Mouse (Mus musculus) Muller cell, postnatal 12 days (primary cell): ENCODE results near the gene Josd2.

Source experiments
- DNase-seq: peaks from one replicate; pipeline ENCODE4 v3.0.0-alpha.2; 2015; ENCODE audit errors: inconsistent ontology term

The Josd2 gene

DNA sequence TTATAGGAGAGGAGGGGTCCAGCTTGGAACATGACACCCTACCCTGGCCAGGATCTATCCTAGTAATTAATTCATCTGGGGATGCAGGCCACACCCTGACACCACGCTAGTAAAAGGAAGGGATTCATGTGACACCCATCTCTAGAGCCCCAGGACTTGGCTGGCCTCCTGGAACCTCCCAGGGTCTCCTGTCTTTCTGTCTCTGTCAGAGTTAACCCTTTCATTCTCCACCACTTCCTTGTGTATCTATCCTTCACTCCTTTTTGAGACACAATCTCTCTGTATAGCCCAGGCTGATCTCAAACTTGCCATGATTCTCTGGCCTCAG lies 4.7 kb downstream of the Josd2 start:
- DNase-seq, result no peak

DNA sequence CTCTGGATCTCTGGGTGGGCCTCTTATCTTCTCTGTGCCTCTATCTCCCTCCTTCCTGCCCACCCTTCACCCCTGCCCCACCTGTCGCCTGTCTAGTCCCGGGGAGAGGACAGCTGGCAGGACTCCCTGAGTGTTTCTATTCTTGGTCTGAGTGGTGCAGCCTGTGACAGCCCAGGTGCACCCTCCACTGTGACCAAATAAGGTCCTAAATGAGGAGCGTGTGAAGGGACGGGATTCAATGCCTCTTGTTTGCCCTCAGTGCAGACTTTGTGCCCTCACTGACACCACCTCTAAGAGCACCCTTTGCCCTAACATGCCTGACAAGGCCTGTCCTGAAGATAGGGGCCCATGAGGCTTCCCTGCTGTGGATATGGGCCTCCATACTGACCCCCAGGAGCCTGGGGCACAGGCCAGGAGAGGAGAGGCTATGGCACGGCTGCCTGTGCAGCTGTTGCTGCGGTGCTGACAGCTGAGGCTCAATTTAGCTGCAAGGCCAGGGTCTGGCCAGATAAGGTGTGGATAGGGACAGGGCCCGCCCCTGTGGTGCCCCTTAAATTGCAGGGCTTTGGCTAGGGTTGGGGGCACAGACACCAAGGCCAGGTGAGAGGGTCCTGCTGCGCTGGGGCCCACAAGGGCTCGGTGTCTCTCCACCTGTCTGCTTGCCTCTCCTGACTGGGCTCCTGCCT lies 5.3 kb downstream of the Josd2 start:
- no peak for DNase-seq

DNA sequence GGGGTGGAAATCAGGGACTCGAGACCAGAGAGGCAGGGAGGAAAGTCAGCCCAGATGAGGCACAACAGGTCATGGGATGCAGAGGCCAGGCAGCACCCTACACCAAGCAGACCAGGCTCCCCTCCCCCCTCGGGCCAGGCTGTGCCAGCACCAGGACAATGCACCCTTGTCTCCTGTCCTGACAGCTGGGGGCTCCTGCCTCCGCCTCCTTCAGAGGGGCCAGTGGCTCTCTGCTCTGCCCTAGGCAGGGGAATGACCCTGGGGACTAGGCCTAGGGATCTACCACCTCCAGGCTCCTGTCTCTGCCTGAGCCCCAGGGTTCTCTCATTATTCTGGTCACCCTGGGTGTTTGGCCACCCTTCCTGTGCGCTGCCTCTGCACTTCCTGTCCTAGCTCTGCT lies 6.6 kb downstream of the Josd2 start:
- peak; percentile 90 for DNase-seq

DNA sequence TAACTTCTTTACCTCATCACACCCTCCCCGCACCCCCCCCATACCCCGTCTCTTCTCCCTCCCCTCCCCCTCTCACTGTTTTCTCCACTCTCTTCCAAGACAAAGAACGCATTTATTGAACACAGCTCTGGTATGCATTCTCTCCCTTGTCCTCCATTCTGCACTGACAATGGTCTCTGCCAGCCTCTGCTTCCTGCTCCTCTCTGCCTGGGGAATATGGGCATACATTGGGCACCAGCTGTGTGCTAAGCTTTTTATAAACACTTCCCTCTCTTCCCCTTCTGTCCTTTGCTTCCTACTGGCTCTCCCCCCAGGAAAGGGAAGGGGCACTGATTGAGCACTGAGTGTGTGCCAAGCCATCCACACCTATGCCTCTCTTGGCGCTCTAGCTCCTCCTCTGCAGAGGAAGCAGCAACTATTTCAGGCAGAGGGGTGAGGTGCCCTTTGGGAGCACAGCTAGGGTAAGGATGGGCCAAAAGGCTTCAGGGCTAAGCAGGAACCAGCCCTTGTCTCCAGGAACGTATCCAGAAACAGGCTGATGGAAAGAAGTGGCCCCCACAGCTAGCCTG lies 7.3 kb downstream of the Josd2 start:
- DNase-seq, result peak; percentile 26

DNA sequence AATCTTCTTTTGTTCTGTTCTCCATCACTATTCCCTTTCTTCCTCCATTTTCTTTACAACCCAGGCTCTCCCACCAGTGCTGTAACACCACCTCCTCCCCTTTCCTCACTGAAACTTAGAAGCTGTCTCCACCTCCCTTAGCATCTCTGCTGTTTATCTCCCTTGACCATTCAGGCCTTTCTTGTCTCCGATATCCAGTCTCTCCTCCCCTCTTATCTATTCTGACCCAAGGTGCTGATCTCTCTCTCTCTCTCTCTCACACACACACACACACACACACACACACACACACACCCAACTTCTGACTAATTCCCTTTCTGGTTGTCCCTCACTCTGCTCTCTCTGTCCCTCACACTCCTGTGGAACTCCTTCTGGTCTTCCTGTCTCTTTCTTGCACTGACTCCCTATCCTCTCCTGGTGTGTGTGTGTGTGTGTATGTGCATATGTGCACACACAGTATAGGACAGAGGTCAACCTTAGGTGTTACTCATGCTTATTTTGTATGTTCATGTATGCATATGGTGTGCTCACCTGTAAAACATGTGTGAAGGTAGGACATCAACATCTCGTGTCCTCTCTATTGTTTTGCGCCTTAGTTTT lies 15.2 kb downstream of the Josd2 start:
- DNase-seq, result no peak

DNA sequence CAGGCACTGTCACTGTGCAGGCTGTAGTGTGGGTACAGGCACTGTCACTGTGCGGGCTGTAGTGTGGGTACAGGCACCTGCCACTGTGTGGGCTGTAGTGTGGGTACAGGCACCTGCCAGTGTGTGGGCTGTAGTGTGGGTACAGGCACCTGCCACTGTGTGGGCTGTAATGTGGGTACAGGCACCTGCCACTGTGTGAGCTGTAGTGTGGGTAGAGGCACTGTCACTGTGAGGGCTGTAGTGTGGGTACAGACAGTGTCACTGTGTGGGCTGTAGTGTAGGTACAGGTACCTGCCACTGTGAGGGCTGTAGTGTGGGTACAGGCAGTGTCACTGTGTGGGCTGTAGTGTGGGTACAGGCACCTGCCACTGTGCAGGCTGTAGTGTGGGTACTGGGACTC lies 16.3 kb downstream of the Josd2 start:
- DNase-seq, result no peak

DNA sequence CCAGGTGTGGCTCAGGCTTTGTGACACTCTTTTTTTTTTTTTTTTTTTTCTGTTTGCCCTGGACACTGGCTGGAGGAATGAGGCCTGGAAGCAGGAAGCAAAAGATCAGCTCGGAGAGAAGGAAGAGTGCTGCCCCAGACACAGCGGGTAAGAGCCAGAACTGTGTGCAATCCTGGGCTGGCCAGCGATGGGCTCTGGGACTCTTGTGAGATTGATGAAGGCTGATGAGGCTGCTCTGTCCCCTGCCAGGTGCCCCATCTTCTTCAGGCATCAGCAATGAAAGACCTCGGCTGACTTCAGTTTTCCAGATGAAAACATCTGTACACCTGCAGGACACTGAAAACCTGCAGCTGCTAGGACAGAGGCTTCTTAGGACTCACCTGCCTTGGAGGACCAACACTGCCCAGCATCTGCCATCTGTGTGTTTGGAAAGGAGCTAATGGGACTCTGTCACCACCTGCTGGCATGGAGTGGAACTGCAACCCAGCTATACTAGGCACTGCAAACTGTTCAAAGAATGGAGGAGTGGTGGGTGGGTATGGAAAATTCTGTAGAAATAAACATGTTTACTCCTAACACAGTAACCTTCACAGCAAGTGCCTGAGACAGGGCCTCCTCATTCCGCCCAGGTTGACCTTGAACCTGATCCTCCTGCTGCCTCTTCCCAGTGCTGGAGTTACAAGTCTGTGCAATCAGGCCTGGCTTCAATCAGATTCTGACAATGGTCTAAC lies 17.2 kb downstream of the Josd2 start:
- peak; percentile 59 for DNase-seq

DNA sequence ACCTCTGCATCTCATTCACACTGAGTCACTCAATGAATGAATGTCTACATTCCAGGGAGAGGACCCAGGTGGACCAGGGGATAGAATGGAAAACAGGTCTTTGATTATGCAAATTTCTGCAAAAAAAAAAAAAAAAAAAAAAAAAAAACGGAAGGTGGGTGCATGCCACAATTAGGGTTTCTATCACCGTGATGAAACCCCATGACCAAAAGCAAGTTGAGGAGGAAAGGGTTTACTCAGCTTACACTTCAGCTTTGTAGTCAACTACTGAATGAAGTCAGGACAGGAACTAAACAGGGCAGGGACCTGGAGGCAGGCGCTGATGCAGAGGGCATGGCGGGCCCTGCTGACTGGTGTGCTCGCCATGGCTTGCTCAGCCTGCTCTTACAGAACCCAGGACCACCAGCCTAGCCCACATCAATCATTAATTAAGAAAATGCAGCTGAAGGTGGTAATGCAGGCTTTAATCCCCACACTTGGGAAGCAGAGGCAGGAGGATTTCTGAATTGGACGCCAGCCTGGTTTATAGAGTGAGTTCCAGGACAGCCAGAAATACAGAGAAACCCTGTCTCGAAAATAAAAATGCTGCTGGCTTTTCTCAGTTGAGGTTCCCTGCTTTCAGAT lies 17.9 kb downstream of the Josd2 start:
- no peak for DNase-seq

DNA sequence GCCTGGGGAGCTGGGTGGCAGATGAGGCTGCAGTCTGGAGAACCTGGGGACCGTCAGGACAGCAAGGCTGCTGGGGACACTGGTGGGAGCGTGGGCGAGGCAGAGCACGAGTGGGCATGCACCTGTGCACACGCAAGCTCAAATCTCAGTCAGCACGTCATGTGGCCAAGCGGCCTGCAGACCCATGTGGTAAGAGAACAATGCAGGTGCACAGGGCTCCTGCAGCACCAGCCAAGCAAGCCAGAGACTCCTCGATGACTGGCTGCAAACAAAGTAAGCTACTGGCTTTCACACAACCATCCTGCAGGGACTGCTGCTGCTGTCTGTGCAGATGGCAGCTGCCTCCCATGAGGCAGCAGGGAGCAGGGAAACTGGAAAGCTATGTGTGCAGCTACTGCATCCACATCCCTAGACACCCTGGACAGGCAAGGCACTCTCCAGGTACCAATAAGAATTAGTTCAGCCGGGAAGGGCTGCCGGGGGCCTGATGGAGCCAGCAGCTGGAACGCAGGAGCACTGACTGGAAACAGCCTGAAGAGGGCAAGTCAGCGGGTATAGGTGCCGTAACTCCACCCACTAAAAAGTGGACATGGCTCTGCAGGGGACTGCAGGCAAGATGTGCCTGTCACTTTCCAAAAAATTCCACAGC lies 19.3 kb downstream of the Josd2 start:
- no peak for DNase-seq

DNA sequence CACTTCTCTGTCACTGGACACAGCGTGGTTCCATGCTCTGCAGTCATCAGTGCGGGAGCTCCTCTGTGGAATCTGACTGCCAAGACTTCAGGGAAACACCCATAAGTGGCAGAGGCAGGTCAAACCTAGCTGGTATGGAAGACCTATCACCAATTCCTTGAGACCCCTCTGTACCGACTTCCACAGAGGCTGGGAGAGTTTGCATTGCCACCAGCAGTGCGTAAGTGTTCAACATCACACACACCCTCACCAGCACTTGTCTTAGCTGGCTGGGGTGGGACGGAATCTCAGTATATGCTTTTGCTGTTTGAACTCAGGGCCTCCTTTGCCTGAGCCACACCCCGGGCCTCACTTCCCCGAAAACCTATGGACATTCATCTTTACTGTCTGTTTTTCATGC lies 20.2 kb downstream of the Josd2 start:
- DNase-seq, result no peak

DNA sequence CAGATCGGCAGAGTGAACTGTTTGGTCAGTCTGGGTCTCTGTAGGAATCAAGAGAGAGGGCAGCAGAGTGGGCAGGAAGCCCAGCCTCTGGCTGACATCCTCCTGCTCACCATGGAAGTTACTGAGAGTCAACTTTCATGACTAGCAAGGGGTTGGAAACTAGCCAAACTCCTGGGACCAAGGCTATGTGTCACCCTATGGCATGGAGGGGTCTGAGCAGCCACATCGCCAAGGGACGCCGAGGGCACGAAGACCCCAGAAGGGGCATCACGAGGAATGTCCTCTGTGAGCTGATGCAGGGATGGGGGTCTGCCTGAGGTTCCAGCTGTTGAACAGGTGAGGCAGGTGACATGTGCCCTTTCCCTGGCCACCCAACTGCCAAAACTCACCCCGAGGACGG lies 20.8 kb downstream of the Josd2 start:
- DNase-seq, result no peak

DNA sequence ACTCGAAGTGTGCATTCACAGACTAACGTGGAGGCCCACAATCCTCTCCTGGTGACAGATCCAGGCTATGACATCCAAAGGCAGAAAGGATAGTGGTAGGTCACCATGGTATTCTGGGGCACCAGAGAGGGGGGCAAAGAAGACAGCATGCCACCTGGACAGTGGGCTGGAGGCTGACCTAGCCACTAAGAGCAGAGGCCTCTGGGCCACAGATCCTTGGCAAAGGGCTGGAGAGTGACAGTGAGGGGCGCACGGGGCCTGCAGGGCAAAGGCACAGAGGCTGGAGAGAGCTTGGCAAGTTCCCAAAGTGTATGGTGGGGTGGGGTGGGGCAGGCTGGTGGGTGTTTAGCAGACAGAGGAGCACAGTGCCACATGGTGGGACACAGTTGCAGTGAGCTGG lies 22.5 kb downstream of the Josd2 start:
- DNase-seq, result no peak

DNA sequence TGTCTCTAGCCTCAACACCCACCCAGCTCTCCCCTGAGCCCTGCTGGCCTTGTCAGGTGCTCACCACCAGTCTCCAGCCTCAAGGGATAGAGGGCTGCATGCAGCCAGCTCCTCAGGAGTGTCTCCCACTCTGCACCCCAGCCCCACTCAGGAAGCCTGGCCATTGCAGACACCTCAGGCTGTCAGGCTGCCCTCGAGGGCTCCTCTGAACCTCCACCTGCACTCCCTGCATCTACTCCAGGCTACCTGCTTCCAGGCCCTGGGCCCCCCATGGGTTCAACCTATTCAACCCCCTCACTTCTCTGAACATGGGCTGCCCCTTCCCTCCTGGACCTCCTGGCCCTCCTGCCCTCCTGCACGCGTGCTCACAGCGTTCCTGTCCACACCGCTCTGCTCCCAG lies 23.6 kb downstream of the Josd2 start:
- no peak for DNase-seq

DNA sequence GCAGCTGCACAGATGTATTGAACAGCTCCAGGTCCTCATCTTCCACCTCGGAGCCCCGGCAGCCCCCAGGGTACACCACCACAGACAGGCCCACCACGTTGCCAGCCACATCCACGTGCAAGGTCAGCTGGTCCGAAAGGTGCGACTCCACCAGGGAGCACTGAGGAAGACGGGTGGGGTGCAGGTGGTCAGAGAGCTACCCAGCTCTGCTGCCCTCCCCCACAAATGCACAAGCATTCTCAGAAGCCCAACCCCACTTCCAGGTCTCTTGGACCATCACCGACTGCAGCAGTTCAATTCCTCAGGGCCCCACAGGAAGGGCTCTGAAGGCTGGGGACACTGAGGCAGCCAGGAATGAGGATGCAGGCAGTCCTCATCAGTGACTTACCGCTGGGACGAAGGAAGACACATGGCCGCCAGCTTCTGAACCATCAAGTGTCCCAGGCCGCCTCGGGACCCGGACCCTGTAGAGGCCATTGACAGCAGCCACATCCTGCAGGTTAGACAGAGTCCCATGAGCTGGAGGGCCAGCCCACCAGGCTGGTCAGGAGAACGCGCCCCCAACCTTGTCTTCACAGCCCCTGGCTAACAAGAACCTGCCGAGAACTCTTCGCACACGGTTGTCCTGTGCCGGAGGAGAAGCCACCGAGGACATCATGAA lies 24.5 kb downstream of the Josd2 start:
- no peak for DNase-seq

DNA sequence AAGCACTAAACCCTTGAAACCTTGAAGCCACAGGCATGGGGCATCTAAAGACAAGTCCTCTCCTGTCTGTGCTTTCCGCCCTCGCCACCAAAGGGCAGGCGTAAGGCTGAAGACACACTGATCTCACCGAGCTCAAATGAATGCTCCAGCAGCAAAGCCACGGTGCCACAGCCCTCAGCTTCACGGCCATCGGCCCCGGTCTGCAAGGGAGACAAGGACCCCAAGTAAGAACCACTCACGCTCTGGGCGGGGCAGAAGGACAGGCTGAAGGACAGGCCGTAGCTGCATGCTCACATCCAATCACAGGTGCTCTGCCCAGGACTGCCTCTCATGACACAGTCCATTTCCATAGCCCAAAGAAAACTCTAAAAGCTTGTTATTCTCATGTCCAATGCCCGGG lies 26.9 kb downstream of the Josd2 start:
- DNase-seq, result no peak

DNA sequence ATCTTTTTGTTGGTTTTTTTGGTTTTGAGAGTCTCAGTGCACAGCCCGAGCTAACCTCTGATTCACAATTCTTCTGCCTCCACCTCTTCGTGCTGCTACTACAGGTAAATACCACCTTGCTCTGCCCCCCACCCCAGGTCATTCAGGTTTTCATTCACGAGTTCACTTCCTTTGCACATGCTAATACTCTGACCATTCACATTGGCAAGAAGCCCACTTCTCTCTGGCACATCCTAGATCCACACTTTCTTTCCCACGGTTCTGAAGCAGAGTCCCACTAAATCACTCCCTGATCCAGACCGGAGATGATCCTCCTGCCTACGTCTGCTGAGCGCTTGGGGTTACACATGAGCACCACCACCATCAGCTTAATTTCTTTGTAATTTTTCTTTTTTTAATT lies 27.3 kb downstream of the Josd2 start:
- DNase-seq, result no peak

DNA sequence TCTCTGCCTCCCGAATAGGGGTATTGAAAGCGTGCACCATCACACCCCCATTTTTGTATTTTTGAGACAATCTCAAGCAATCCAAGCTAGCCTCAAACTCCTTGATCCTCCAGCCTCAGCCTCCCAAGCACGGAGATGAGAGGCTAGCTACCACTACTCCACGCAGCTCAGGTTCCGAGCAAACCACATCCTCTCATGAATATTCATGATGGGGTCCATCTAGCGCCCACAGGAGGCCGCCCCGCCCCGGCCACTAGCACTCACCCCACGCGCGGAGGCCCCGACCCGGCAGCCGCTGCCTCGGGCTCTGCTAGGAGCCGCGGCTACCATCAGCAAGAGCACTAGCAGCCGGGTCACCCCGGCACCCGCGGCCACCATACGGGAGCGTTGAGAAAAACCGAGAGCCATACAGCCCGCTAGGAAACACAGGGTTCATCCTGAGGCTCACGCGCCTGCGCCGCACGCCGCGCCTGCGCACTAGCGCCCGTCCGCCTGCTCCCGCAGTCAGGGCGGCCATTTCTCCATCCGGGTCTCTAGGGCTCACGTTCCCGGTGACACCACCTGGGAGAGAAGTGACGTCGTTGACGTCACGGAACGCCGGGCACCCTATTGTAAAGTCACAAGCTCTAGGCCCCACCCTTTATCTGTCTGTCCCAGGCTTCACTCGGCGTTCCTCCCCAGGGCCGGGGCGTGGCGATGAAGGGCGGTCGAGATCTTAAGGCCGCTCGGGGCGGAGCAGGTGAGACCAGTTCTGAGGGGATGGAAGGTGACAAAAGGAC lies 28.4 kb downstream of the Josd2 start, which contains the start of the genes Emc10 and Fam71e1:
Emc10 (minus strand) TSS at position 538 of the 779 bp plus-strand sequence.
Fam71e1 (plus strand) TSS at position 590 of the 779 bp plus-strand sequence.
- peak; percentile 99 for DNase-seq

DNA sequence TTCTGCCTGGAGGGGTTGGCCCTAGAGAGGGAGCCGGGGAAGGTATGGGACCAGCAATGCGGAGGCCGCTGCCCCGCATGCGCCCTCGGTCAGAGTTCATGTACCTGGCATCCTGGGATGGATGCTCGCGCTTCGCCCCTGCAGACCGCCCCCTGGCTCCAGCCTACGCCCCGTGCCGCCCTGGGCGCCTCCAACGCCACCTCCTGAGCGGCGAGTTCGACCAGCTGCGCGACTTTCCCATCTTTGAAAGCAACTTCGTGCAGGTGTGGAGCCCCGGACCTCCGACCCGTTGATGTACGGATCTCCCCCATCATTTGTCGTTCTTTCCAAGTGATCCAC lies 29.0 kb downstream of the Josd2 start:
- DNase-seq, result no peak

DNA sequence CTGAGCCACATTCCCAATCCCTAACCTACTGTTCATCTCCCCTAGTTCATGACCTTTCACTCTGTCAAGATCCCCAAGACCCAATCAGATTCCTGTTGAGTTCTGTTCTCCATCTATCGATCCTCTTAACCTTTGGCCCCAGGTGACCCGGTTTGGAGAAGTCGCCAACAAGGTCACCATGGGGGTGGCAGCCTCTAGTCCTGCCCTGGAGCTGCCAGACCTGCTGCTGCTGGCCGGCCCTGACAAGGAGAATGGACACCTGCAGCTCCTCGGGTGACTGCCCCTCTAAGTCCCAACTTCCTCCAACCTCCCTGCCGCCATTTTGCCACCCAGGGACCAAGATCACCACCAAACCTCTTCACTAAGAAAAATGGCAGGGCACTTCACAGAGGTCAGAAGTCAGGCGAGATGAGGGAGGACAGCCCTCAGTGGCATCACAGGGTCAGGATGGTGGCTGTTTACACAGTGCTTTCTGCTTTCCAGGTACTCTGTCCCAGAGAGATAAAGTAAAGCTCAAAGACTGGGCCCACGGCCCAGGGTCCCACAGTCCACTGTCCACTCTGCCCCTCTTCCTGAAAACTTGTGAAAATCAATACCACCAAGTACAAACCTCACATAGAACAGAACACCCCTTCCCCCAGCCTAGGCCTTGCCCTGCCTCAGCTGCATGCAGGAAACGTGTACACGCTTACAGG lies 29.7 kb downstream of the Josd2 start:
- DNase-seq, result no peak

DNA sequence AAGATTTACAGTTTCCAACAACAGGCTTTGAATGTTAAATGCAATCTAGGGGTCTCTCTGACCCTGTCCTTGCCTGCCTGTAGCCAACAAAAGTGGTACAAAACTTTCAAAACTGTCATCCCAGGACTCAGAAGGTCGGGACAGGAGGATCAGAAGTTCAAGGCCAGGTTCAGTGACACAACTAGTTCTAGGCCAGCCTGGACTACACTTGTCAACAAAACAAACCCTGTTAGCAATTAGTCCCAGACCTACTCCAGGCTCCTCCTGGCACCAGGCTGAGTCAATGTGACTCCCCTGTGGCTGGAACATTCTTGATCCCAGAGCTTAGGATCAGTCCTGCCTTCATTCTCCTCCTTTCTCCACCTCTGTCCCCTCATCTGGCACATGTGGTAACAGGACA lies 31.1 kb downstream of the Josd2 start:
- DNase-seq, result no peak
